Mouse (Mus musculus) MEL (cell line): Measurements from ENCODE around the gene March6.

ENCODE experiments used
- CHD1 ChIP-seq: IDR thresholded peaks from 2 replicates; pipeline ENCODE4 v1.6.1; 2012; ENCODE audit warnings: low read depth, mild to moderate bottlenecking, inconsistent platforms, low read length, improper control_type of control experiment
- CTCF ChIP-seq, 3 experiments: IDR thresholded peaks in 2 of 3; conservative IDR thresholded peaks in 1 of 3; 2 replicates each; pipeline ENCODE4 v1.5.1; 2011 to 2012; ENCODE audit warnings: low read length in 3 of 3, low read depth in 2 of 3, mild to moderate bottlenecking in 2 of 3, improper control_type of control experiment in 1 of 3, inconsistent platforms in 1 of 3, mixed read lengths in 1 of 3, moderate library complexity in 1 of 3; ENCODE audit not compliant: control insufficient read depth in 1 of 3, insufficient read depth in 1 of 3, poor library complexity in 1 of 3, severe bottlenecking in 1 of 3
- GATA1 ChIP-seq: IDR thresholded peaks from 2 replicates; pipeline ENCODE4 v1.6.1; 2011; ENCODE audit warnings: low read depth, low read length, improper control_type of control experiment
- KAT2A ChIP-seq: conservative IDR thresholded peaks from 2 replicates; pipeline ENCODE4 v1.6.1; 2012; ENCODE audit warnings: low read depth, low read length, improper control_type of control experiment, inconsistent platforms
- NRF1 ChIP-seq: IDR thresholded peaks from 2 replicates; pipeline ENCODE4 v1.6.1; 2014; ENCODE audit warnings: low read depth, mild to moderate bottlenecking, inconsistent platforms, low read length, improper control_type of control experiment, moderate library complexity; ENCODE audit not compliant: poor library complexity, insufficient read depth, severe bottlenecking
- POLR2A ChIP-seq, 2 experiments: IDR thresholded peaks; 2 replicates each; pipeline ENCODE4 v1.6.1; 2011 to 2012; ENCODE audit warnings: low read length in 2 of 2, mild to moderate bottlenecking in 2 of 2, control low read depth in 1 of 2, improper control_type of control experiment in 1 of 2, low read depth in 1 of 2, moderate library complexity in 1 of 2; ENCODE audit not compliant: control insufficient read depth in 1 of 2, insufficient read depth in 1 of 2, poor library complexity in 1 of 2
- RCOR1 ChIP-seq: IDR thresholded peaks from 2 replicates; pipeline ENCODE4 v1.6.1; 2012; ENCODE audit warnings: low read depth, mild to moderate bottlenecking, inconsistent platforms, low read length, improper control_type of control experiment
- SMC3 ChIP-seq: IDR thresholded peaks from 2 replicates; pipeline ENCODE4 v1.6.1; 2011; ENCODE audit warnings: low read depth, low read length, improper control_type of control experiment
- TAL1 ChIP-seq: IDR thresholded peaks from 2 replicates; pipeline ENCODE4 v1.6.1; 2012; ENCODE audit warnings: mild to moderate bottlenecking, inconsistent platforms, low read length, moderate library complexity, mixed read lengths
- UBTF ChIP-seq: IDR thresholded peaks from 2 replicates; pipeline ENCODE4 v1.6.1; 2012; ENCODE audit warnings: low read depth, mild to moderate bottlenecking, inconsistent platforms, low read length, improper control_type of control experiment, moderate library complexity, borderline replicate concordance; ENCODE audit not compliant: insufficient read depth
- ZC3H11A ChIP-seq: IDR thresholded peaks from 2 replicates; pipeline ENCODE4 v1.6.1; 2012; ENCODE audit warnings: low read depth, mild to moderate bottlenecking, inconsistent platforms, low read length, improper control_type of control experiment

DNA sequence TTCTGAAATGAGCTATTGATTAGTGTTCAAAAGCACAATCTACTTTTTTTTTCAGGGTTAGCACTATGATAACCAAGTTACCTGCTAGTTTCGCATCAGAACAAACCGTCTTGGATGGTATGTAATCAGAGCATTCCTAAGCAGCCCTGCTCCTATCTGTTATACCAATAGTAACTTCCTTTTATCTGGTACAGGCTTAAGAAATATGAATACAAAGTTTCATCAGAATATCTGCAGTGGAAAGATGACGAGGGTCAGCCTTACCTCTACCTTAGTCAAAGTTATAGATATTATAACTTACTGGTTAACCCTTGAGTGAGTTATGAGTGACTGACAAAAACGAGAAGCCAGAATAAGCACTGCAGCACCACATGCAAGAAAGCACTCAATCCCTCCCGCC is 64.6 kb downstream of the March6 start:
- TF ChIP-seq POLR2A (IDR thresholded peaks at IDR 0.05; ENCODE audit: control insufficient read depth in 1 of 2, insufficient read depth in 1 of 2, low read depth in 1 of 2, low read length in 2 of 2, poor library complexity in 1 of 2) (no peak), RCOR1 (no peak), CTCF (IDR thresholded peaks at IDR 0.05 in 2 of 3, conservative IDR thresholded peaks at IDR 0.05 in 1 of 3; ENCODE audit: control insufficient read depth in 1 of 3, insufficient read depth in 1 of 3, low read depth in 2 of 3, low read length in 3 of 3, poor library complexity in 1 of 3, severe bottlenecking in 1 of 3) (no peak), ZC3H11A (no peak), GATA1 (0 out of 2 replicates have a peak, but pooled peaks have one; percentile 5), SMC3 (no peak), TAL1 (no peak), KAT2A (no peak), NRF1 (no peak), CHD1 (no peak), UBTF (no peak)
